Mouse (Mus musculus): ENCODE measurements around the gene Plekhj1. TPM values are rescaled to one million over a fixed set of nuclear protein-coding genes. Genes with fewer than 3 reads are reported as not detected.
"Not testable (repeated sequence)": the region's sequence is repeated elsewhere in the genome, so short reads cannot be mapped to it uniquely, and the experiment has no call there.

Gene Plekhj1
- polyA plus RNA-seq, 1 experiment from 2014 or later, result 79.6 TPM

DNA sequence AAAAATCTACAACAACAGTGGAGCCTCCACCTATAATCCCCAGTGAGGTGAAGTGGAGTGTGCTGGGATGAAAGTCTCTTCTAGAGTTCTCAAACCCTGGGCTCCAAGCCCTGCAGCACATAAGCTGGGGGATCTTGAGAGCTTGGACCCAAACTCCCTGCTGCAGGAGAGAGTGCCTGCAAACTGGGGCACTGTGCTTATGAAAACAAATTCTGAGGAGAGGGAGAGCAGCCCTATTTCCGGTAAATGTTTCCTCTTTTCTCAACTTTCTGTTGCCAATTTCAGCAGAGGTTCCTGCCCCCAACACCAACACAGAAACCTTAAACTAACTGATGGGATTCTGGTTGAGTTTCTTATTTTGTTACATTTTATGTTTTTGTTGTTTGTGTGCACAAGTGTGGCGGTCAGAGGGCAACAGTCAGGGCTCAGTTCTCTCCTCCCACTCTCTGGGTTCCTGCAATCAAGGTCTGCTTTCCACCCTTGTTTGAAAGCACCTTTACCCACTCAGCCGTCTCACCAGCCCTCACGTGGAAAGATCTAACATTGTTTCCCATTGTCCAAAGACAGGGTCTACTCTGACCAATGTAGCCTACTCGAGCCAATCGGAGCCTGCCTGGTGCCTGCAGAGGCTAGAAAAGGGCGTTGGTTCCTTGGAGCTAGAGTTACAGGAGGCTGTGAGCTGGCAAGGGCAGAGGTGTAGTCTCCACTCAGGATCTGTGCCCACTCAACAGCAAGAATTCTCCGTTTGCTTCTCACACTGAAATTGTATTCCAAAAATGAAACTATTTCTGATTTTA lies 25.6 kb upstream of the Plekhj1 start:
- peaks cover 11% of the 10 kb centered on the region for H3K36me3 ChIP-seq
- H3K9me3 ChIP-seq, result no peaks in the 10 kb centered on the region
- 0 out of 2 replicates have a peak overlapping the region, but pooled peaks have one; percentile 13 for H3K4me2 ChIP-seq
- no peak overlapping the region for H3K4me3 ChIP-seq
- H3K27me3 ChIP-seq (replicated peaks), result no peaks in the 10 kb centered on the region
- ATAC-seq (ENCODE audit: extremely low read depth, insufficient number of reproducible peaks, low FRiP score, low TSS enrichment), result no peak
- 54% methylated on average over 8 of the region's 8 CpGs for WGBS
- peaks cover 17% of the 10 kb centered on the region for H3K4me1 ChIP-seq
- peak overlapping the region; percentile 29; the same call in 1 of the 2 replicates for H3K27ac ChIP-seq (replicated peaks)
- no peak overlapping the region for H3K9ac ChIP-seq

DNA sequence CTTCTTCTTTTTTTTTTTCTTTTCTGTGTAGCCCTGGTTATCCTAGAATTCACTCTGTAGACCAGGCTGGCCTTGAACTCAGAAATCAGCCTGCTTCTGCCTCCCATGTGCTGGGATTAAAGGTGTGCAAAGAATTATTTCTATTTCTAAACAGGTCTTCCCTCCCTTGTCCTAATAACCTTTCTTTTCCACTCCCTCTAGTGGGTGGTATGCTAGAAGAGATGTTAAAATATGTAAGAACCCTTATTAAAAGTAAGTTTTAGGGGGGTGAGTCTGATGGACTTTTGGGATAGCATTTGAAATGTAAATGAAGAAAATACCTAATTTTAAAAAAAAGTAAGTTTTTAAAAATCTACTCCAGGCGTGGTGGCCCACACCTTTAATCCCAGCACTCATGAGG lies 24.9 kb upstream of the Plekhj1 start:
- Histone ChIP-seq H3K4me3 (no peak overlapping the region), H3K27me3 (replicated peaks) (no peaks in the 10 kb centered on the region), H3K4me1 (peaks cover 16% of the 10 kb centered on the region), H3K4me2 (no peak overlapping the region), H3K27ac (replicated peaks) (no peak overlapping the region), H3K9me3 (no peaks in the 10 kb centered on the region), H3K36me3 (peaks cover 6% of the 10 kb centered on the region), H3K9ac (no peak overlapping the region)
- no peak for ATAC-seq (ENCODE audit: extremely low read depth, insufficient number of reproducible peaks, low FRiP score, low TSS enrichment)
- 87% methylated on average over 1 of the region's 1 CpGs for WGBS

DNA sequence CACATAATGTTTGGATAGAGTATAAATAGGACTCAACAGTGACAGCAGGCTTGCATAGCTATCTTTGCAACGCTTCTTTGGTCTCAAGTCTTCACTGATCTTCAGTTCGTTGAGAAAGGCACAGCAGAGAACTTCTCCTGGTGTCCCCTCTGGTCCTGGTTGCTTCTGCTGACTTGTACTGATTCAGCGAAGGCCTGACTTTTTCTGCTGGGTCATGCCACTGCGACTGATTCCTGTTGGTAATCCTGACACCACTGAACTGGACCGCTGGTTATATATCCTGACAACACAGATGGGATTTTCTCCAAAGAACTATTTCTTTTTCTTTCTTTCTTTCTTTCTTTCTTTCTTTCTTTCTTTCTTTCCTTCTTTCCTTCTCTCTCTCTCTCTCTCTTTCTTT lies 24.1 kb upstream of the Plekhj1 start:
- Histone ChIP-seq H3K9me3 (no peaks in the 10 kb centered on the region), H3K27me3 (replicated peaks) (no peaks in the 10 kb centered on the region), H3K4me2 (no peak overlapping the region), H3K27ac (replicated peaks) (no peak overlapping the region), H3K9ac (no peak overlapping the region), H3K4me1 (peaks cover 8% of the 10 kb centered on the region), H3K4me3 (no peak overlapping the region), H3K36me3 (no peaks in the 10 kb centered on the region)
- WGBS, result 77% methylated on average over 5 of the region's 5 CpGs
- no peak for ATAC-seq (ENCODE audit: extremely low read depth, insufficient number of reproducible peaks, low FRiP score, low TSS enrichment)

DNA sequence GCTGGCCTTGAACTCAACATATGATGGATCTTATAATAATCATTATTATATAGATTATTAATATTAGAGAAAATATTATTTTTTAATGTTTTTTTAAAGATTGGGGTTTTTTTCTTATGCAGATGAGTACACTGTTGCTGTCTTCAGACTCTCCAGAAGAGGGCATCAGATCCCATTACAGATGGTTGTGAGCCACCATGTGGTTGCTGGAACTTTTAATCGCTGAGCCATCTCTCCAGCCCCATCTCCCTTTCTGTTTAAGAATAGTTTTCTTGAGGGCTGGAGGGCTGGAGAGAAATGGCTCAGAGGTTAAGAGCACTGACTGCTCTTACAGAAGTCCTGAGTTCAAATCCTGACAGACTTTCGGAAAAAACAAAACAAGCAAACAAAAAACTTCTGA lies 23.6 kb upstream of the Plekhj1 start:
- no peak for ATAC-seq (ENCODE audit: extremely low read depth, insufficient number of reproducible peaks, low FRiP score, low TSS enrichment)
- no peak overlapping the region for H3K4me2 ChIP-seq

DNA sequence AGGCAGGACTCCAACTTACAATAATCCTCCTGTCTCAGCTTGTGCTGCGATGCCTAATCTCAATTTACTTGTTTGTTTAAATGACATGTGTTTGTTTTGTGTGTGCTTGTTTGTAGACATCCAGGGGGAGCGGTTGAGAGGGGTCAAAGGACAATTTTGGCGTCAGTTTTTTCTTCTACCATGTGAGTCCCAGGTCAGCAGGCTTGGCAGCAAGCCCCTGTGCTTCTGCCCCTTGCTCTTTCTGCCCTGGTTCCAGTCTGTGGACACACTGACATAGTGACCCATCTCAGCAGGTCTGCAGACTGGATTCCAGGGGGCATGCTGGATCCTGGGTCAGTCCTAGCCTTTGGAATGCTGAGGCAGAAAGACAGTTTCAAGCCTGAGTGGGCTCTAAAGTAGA lies 21.0 kb upstream of the Plekhj1 start:
- ATAC-seq (ENCODE audit: extremely low read depth, insufficient number of reproducible peaks, low FRiP score, low TSS enrichment), result no peak
- 52% methylated on average over 3 of the region's 3 CpGs for WGBS
- Histone ChIP-seq H3K4me3 (no peak overlapping the region), H3K4me2 (no peak overlapping the region), H3K27me3 (replicated peaks) (no peaks in the 10 kb centered on the region), H3K9ac (no peak overlapping the region; the same call in 1 of the 2 replicates), H3K36me3 (no peaks in the 10 kb centered on the region), H3K9me3 (no peaks in the 10 kb centered on the region), H3K4me1 (0 out of 2 replicates have a peak, but pooled peaks cover 7% of the 10 kb centered on the region), H3K27ac (replicated peaks) (no peak overlapping the region)

More for the DNA sequence above, 23.6 kb upstream of the Plekhj1 start:
- Histone ChIP-seq H3K9me3 (no peaks in the 10 kb centered on the region), H3K4me1 (0 out of 2 replicates have a peak, but pooled peaks cover 7% of the 10 kb centered on the region), H3K36me3 (no peaks in the 10 kb centered on the region), H3K9ac (no peak overlapping the region), H3K27ac (replicated peaks) (no peak overlapping the region), H3K4me3 (no peak overlapping the region), H3K27me3 (replicated peaks) (no peaks in the 10 kb centered on the region)
- WGBS, result 46% methylated on average over 2 of the region's 2 CpGs

DNA sequence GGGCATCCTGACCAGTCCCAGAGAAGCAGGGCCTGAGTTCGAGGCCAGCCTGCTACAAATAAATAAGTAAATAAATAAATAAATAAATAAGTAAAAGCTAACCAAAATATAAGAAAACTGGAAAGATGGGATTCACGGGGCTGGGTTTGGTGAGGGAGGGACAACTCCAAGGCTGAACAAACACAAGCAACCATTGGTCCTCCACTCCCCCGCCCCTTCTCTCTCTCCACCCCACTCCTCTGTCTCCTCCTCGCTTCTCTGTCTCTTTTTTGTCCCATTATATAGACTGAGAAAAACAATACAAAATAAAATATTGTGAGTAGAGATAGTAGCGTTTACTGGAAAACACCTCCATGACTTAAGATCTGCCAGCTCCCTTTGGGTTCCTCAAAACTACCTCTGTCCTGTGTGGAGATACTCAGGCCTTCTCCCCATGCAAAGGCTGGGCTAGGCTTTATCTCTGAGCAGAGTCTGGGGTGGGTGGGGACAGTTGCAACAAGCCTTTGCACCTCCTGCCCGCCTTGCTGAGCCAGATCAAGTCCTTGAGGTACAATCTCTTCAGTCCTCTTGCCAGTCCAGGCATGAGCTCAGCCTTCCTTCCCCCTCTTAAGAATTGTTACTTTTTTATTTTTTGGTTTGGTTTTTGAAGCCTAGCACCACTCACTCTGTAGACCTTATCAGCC lies 20.3 kb upstream of the Plekhj1 start:
- H3K4me1 ChIP-seq, result 0 out of 2 replicates have a peak, but pooled peaks cover 4% of the 10 kb centered on the region
- H3K9me3 ChIP-seq, result no peaks in the 10 kb centered on the region
- no peaks in the 10 kb centered on the region for H3K27me3 ChIP-seq (replicated peaks)
- WGBS, result 52% methylated on average over 6 of the region's 6 CpGs
- no peak for ATAC-seq (ENCODE audit: extremely low read depth, insufficient number of reproducible peaks, low FRiP score, low TSS enrichment)
- H3K4me2 ChIP-seq, result no peak overlapping the region
- 0 out of 2 replicates have a peak overlapping the region, but pooled peaks have one; percentile 47 for H3K9ac ChIP-seq
- H3K36me3 ChIP-seq, result no peaks in the 10 kb centered on the region
- no peak overlapping the region for H3K27ac ChIP-seq (replicated peaks)
- no peak overlapping the region for H3K4me3 ChIP-seq

DNA sequence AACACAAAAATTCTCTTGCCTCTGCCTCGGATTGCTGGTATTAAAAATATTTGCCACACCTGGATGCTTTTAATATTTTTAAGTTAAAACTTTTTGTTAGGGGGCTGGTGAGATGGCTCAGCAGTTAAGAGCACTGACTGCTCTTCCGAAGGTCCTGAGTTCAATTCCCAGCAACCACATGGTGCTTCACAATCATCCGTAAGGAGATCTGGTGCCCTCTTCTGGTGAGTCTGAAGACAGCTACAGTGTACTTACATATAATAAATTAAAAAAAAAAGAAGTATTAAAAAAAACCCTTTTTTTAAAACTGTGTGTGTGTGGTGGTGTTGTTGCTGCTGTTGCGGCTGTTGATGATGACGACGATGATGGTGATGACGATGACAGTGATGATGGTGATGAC lies 19.5 kb upstream of the Plekhj1 start:
- H3K9me3 ChIP-seq; H3K27me3 ChIP-seq (replicated peaks); H3K27ac ChIP-seq (replicated peaks); H3K9ac ChIP-seq; H3K36me3 ChIP-seq; ATAC-seq (ENCODE audit: extremely low read depth, insufficient number of reproducible peaks, low FRiP score, low TSS enrichment); H3K4me1 ChIP-seq; H3K4me3 ChIP-seq; H3K4me2 ChIP-seq: not testable (repeated sequence)
- WGBS, result 81% methylated on average over 7 of the region's 7 CpGs

DNA sequence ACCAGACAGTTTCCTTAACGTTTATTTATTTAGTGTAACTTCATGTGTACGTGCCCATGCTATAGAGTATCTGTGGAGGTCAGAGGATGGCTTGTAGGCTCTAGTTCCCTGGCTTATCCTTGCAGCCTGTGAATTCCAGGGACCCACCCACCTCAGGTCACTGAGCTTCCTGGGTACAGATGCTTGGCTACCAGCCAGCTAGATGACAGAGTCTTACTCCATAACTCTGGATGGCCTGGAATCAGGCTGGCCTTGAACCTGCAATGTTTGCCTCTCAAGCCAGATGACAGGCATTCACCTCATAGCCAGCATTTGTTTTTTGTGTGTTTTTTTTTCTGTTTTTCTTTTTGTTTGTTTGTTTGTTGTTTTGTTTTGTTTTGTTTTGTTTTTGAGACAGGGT lies 18.7 kb upstream of the Plekhj1 start:
- no peak for ATAC-seq (ENCODE audit: extremely low read depth, insufficient number of reproducible peaks, low FRiP score, low TSS enrichment)
- H3K27ac ChIP-seq (replicated peaks), result no peak overlapping the region
- H3K4me1 ChIP-seq, result peaks cover 10% of the 10 kb centered on the region; the same call in 1 of the 2 replicates
- no peaks in the 10 kb centered on the region for H3K36me3 ChIP-seq
- H3K27me3 ChIP-seq (replicated peaks), result peaks cover 11% of the 10 kb centered on the region; the same call in 1 of the 2 replicates
- WGBS, result 49% methylated on average over 2 of the region's 2 CpGs
- H3K4me2 ChIP-seq, result no peak overlapping the region
- H3K9me3 ChIP-seq, result no peaks in the 10 kb centered on the region
- no peak overlapping the region for H3K4me3 ChIP-seq
- no peak overlapping the region for H3K9ac ChIP-seq

DNA sequence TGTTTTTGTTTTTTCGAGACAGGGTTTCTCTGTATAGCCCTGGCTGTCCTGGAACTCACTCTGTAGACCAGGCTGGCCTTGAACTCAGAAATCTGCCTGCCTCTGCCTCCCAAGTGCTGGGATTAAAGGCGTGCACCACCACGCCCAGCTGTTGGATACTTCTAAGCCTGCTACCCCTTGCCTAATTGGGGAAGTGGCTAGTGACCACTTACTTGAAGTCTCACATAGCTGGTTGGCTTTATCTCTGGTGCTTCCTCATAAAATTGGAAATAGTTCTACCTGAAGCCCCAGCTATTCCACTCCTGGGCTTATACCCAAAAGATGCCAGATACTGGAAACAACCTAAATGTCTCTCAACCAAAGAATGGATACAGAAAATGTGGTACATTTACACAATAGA lies 17.9 kb upstream of the Plekhj1 start:
- ATAC-seq (ENCODE audit: extremely low read depth, insufficient number of reproducible peaks, low FRiP score, low TSS enrichment); H3K4me2 ChIP-seq; H3K4me3 ChIP-seq; H3K36me3 ChIP-seq; H3K9me3 ChIP-seq; H3K9ac ChIP-seq; H3K27ac ChIP-seq (replicated peaks): not testable (repeated sequence)
- peaks cover 12% of the 10 kb centered on the region; the same call in 1 of the 2 replicates for H3K4me1 ChIP-seq
- 79% methylated on average over 3 of the region's 3 CpGs for WGBS
- H3K27me3 ChIP-seq (replicated peaks), result peaks cover 11% of the 10 kb centered on the region; the same call in 1 of the 2 replicates

DNA sequence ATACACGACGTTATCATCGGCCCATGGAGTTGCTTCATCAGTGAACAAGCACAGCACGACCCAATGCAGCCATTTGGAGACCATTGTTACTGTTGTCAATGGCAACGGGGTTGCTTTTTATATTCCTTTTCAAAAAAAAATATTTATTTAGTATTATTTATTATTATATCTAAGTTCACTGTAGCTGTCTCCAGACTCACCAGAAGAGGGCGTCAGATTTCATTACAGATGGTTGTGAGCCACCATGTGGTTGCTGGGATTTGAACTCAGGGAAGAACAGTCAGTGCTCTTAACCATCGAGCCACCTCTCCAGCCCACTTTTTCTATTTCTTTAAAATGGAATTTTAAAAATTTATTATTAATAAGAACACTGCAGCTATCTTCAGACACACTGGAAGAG lies 16.4 kb upstream of the Plekhj1 start:
- Histone ChIP-seq H3K9me3 (no peaks in the 10 kb centered on the region), H3K27me3 (replicated peaks) (peaks cover 19% of the 10 kb centered on the region), H3K4me3 (no peak overlapping the region), H3K9ac (no peak overlapping the region), H3K4me2 (no peak overlapping the region), H3K27ac (replicated peaks) (no peak overlapping the region), H3K4me1 (peaks cover 20% of the 10 kb centered on the region), H3K36me3 (no peaks in the 10 kb centered on the region)
- WGBS, result 59% methylated on average over 7 of the region's 7 CpGs
- ATAC-seq (ENCODE audit: extremely low read depth, insufficient number of reproducible peaks, low FRiP score, low TSS enrichment), result no peak

DNA sequence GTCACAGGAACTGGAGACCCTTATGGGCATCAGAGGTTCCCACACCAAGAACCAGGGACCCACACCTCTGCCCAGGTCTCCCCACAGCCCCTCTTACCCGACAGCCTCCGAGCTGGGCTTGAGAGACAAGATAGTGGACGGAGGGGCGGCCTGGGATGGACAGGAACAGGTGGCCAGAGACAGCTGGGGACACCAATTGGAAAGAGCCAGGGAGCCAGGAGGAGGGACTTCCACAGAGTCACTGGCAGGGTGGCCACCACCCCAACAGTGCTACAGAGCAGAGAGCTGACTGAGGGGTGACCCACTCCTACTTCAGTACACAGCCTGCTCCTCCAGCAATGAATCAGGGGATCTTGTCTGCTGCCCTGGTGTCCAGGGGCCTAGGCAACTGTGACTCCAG lies 14.9 kb upstream of the Plekhj1 start, which contains the start of gene Jsrp1:
Gene Jsrp1, minus strand, starts transcription at position 133 of the 400 bp plus-strand sequence.
- Histone ChIP-seq H3K9me3 (no peaks in the 10 kb centered on the region), H3K9ac (0 out of 2 replicates have a peak within 1 kb of the TSS, but pooled peaks have one; percentile 42), H3K27me3 (replicated peaks) (peaks cover 32% of the 10 kb centered on the region), H3K4me3 (no peak within 1 kb of the TSS), H3K4me1 (peaks cover 31% of the 10 kb centered on the region), H3K36me3 (no peaks in the 10 kb centered on the region), H3K4me2 (no peak within 1 kb of the TSS), H3K27ac (replicated peaks) (no peak within 1 kb of the TSS)
- ATAC-seq (ENCODE audit: extremely low read depth, insufficient number of reproducible peaks, low FRiP score, low TSS enrichment), result no peak
- 67% methylated on average over 4 of the region's 4 CpGs for WGBS

Measured in heart, embryonic 13.5 days (tissue).